Mouse (Mus musculus): ENCODE data around the gene Iqcb1. TPM values are rescaled to one million over a fixed set of nuclear protein-coding genes. Genes with fewer than 3 reads are reported as not detected.

The Iqcb1 gene
- polyA plus RNA-seq, 1 experiment = 28.9 TPM

- TF ChIP-seq CTCF (IDR thresholded peaks at IDR 0.05; ENCODE audit: extremely low read depth, insufficient read depth, low read length) = no peak
- no peak for TF ChIP-seq POLR2A (IDR thresholded peaks at IDR 0.05; ENCODE audit: extremely low read depth, insufficient read depth, low read length)
- no peak overlapping the region for H3K27ac ChIP-seq (ENCODE audit: insufficient read depth, low read length)
- H3K4me1 ChIP-seq (ENCODE audit: control insufficient read depth, insufficient read depth, low read length) = no peaks in the 10 kb centered on the region
- H3K4me3 ChIP-seq (ENCODE audit: insufficient read depth, low read length) = no peak overlapping the region
These were observed 62.4 kb downstream of the Iqcb1 start for GRCm38 (mm10) chr16:36890559-36890958.

GRCm38 (mm10) chr16:36891415-36891814, 63.2 kb downstream of the Iqcb1 start:
- Histone ChIP-seq H3K27ac (ENCODE audit: insufficient read depth, low read length) (no peak overlapping the region), H3K4me3 (ENCODE audit: insufficient read depth, low read length) (no peak overlapping the region), H3K4me1 (ENCODE audit: control insufficient read depth, insufficient read depth, low read length) (no peaks in the 10 kb centered on the region)
- TF ChIP-seq POLR2A (IDR thresholded peaks at IDR 0.05; ENCODE audit: extremely low read depth, insufficient read depth, low read length) = no peak
- no peak for TF ChIP-seq CTCF (IDR thresholded peaks at IDR 0.05; ENCODE audit: extremely low read depth, insufficient read depth, low read length)

- H3K4me1 ChIP-seq (ENCODE audit: control insufficient read depth, insufficient read depth, low read length) = no peaks in the 10 kb centered on the region
- no peak overlapping the region for H3K27ac ChIP-seq (ENCODE audit: insufficient read depth, low read length)
- no peak overlapping the region for H3K4me3 ChIP-seq (ENCODE audit: insufficient read depth, low read length)
These were observed 65.1 kb downstream of the Iqcb1 start for GRCm38 (mm10) chr16:36893317-36893716.

GRCm38 (mm10) chr16:36896712-36897111, 68.5 kb downstream of the Iqcb1 start:
- Histone ChIP-seq H3K4me3 (ENCODE audit: insufficient read depth, low read length) (no peak overlapping the region), H3K4me1 (ENCODE audit: control insufficient read depth, insufficient read depth, low read length) (no peaks in the 10 kb centered on the region), H3K27ac (ENCODE audit: insufficient read depth, low read length) (no peak overlapping the region)
- TF ChIP-seq POLR2A (IDR thresholded peaks at IDR 0.05; ENCODE audit: extremely low read depth, insufficient read depth, low read length) (no peak), CTCF (IDR thresholded peaks at IDR 0.05; ENCODE audit: extremely low read depth, insufficient read depth, low read length) (no peak)

More at GRCm38 (mm10) chr16:36893317-36893716, 65.1 kb downstream of the Iqcb1 start:
- TF ChIP-seq CTCF (IDR thresholded peaks at IDR 0.05; ENCODE audit: extremely low read depth, insufficient read depth, low read length) (no peak), POLR2A (IDR thresholded peaks at IDR 0.05; ENCODE audit: extremely low read depth, insufficient read depth, low read length) (no peak)

GRCm38 (mm10) chr16:36903156-36903555, 75.0 kb downstream of the Iqcb1 start:
- TF ChIP-seq CTCF (IDR thresholded peaks at IDR 0.05; ENCODE audit: extremely low read depth, insufficient read depth, low read length) (no peak), POLR2A (IDR thresholded peaks at IDR 0.05; ENCODE audit: extremely low read depth, insufficient read depth, low read length) (no peak)
- Histone ChIP-seq H3K4me1 (ENCODE audit: control insufficient read depth, insufficient read depth, low read length) (no peaks in the 10 kb centered on the region), H3K4me3 (ENCODE audit: insufficient read depth, low read length) (no peak overlapping the region), H3K27ac (ENCODE audit: insufficient read depth, low read length) (no peak overlapping the region)

- no peak overlapping the region for H3K27ac ChIP-seq (ENCODE audit: insufficient read depth, low read length)
- no peak overlapping the region for H3K4me3 ChIP-seq (ENCODE audit: insufficient read depth, low read length)
- no peak for TF ChIP-seq CTCF (IDR thresholded peaks at IDR 0.05; ENCODE audit: extremely low read depth, insufficient read depth, low read length)
- no peak for TF ChIP-seq POLR2A (IDR thresholded peaks at IDR 0.05; ENCODE audit: extremely low read depth, insufficient read depth, low read length)
- H3K4me1 ChIP-seq (ENCODE audit: control insufficient read depth, insufficient read depth, low read length) = no peaks in the 10 kb centered on the region
These were observed 83.7 kb downstream of the Iqcb1 start for GRCm38 (mm10) chr16:36911909-36912308.

- Histone ChIP-seq H3K4me3 (ENCODE audit: insufficient read depth, low read length) (no peak overlapping the region), H3K27ac (ENCODE audit: insufficient read depth, low read length) (no peak overlapping the region), H3K4me1 (ENCODE audit: control insufficient read depth, insufficient read depth, low read length) (no peaks in the 10 kb centered on the region)
- TF ChIP-seq POLR2A (IDR thresholded peaks at IDR 0.05; ENCODE audit: extremely low read depth, insufficient read depth, low read length) = no peak
These were observed 84.1 kb downstream of the Iqcb1 start for GRCm38 (mm10) chr16:36912311-36912710.

GRCm38 (mm10) chr16:36914195-36914594, 86.0 kb downstream of the Iqcb1 start:
- H3K4me1 ChIP-seq (ENCODE audit: control insufficient read depth, insufficient read depth, low read length) = no peaks in the 10 kb centered on the region
- no peak overlapping the region for H3K4me3 ChIP-seq (ENCODE audit: insufficient read depth, low read length)
- no peak overlapping the region for H3K27ac ChIP-seq (ENCODE audit: insufficient read depth, low read length)
- TF ChIP-seq POLR2A (IDR thresholded peaks at IDR 0.05; ENCODE audit: extremely low read depth, insufficient read depth, low read length) (no peak), CTCF (IDR thresholded peaks at IDR 0.05; ENCODE audit: extremely low read depth, insufficient read depth, low read length) (no peak)

GRCm38 (mm10) chr16:36918505-36918904, 90.3 kb downstream of the Iqcb1 start:
- peaks cover 4% of the 10 kb centered on the region; the same call in 1 of the 2 replicates for H3K4me1 ChIP-seq (ENCODE audit: control insufficient read depth, insufficient read depth, low read length)
- H3K4me3 ChIP-seq (ENCODE audit: insufficient read depth, low read length) = no peak overlapping the region
- no peak for TF ChIP-seq CTCF (IDR thresholded peaks at IDR 0.05; ENCODE audit: extremely low read depth, insufficient read depth, low read length)
- no peak for TF ChIP-seq POLR2A (IDR thresholded peaks at IDR 0.05; ENCODE audit: extremely low read depth, insufficient read depth, low read length)
- H3K27ac ChIP-seq (ENCODE audit: insufficient read depth, low read length) = no peak overlapping the region

- H3K27ac ChIP-seq (ENCODE audit: insufficient read depth, low read length) = no peak overlapping the region
- TF ChIP-seq POLR2A (IDR thresholded peaks at IDR 0.05; ENCODE audit: extremely low read depth, insufficient read depth, low read length) (no peak), CTCF (IDR thresholded peaks at IDR 0.05; ENCODE audit: extremely low read depth, insufficient read depth, low read length) (no peak)
- H3K4me3 ChIP-seq (ENCODE audit: insufficient read depth, low read length) = no peak overlapping the region
- H3K4me1 ChIP-seq (ENCODE audit: control insufficient read depth, insufficient read depth, low read length) = peaks cover 4% of the 10 kb centered on the region; the same call in 1 of the 2 replicates
These were observed 92.2 kb downstream of the Iqcb1 start for GRCm38 (mm10) chr16:36920410-36920809.
